Mouse (Mus musculus) cortical plate, adult 2 months (tissue): ENCODE data around the gene Slc16a9.

Experiments used
- CTCF ChIP-seq: fragments of 200-500 bp; IDR thresholded peaks from 2 replicates; pipeline ENCODE4 v1.5.1; 2011; ENCODE audit warnings: mild to moderate bottlenecking, control low read depth, low read length; ENCODE audit not compliant: insufficient read depth; ENCODE audit errors: extremely low read depth
- POLR2A ChIP-seq: fragments of 200-500 bp; IDR thresholded peaks from 2 replicates; pipeline ENCODE4 v1.6.1; 2011; ENCODE audit warnings: mild to moderate bottlenecking, low read length, control low read depth; ENCODE audit not compliant: insufficient read depth; ENCODE audit errors: extremely low read depth

DNA sequence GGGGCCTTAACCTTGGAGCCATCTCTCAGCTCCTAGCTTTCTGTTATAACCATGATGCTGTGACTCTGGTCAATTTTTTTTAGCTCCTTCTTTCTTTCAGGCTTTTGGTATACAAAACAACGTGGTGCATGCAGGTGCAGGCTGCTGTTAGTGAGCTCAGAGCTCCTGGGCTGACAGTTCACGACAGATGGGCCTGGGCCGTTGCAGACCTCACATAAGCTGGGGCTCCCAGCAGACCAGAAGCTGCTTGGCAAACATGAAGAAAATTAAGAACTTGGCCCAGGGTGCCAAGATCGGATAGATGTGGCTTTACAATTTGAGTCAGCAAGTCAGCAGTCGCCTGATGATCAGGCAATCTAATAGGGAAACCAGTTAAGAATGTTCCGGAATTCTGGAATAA lies 82.4 kb downstream of the Slc16a9 start:
- no peak for TF ChIP-seq POLR2A
- TF ChIP-seq CTCF: no peak
